Mouse (Mus musculus) ES-E14 (cell line): Measurements from ENCODE around the gene Pidd1.

ENCODE experiments used
- MAFK ChIP-seq: IDR thresholded peaks from 2 replicates; pipeline ENCODE4 v1.6.1; 2014; ENCODE audit warnings: mild to moderate bottlenecking, low read depth, low read length, inconsistent platforms; ENCODE audit not compliant: insufficient read depth
- ZNF384 ChIP-seq: IDR thresholded peaks from 2 replicates; pipeline ENCODE4 v1.6.1; 2012; ENCODE audit warnings: low read depth, low read length, inconsistent platforms

DNA sequence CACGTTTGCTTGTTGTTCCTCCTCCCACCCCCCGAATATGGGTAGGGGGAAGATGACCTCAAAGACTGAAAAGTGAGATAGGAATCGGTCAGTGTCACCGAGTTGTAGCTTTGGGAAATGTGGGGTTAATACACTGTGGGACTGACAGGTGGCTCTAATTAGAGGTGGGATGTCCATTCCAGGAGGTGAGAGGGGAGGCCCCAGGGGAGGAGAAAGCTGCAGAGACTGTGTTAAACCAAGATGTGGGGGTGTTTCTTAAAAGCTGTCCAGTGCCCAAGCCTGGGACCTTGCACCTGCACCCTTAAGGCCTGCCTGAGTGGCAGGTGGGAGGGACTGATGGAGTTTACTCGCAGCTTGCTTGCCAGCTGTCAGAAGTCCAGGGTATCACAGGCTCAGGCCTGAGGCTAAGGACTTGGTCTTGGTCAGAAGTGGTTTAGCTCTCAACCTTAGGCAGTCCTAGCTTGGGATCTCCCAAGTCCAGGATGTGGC lies 18.6 kb upstream of the Pidd1 start:
- TF ChIP-seq MAFK (no peak), ZNF384 (no peak)
